Mouse (Mus musculus) kidney, adult 2 months (tissue): ENCODE results near the gene Wdr64.

Experiments
- CTCF ChIP-seq: fragments of 200-500 bp; conservative IDR thresholded peaks from 2 replicates; pipeline ENCODE4 v1.5.1; 2011; ENCODE audit warnings: low read depth, mild to moderate bottlenecking, control low read depth, low read length, moderate library complexity, mixed read lengths; ENCODE audit not compliant: insufficient read depth, insufficient read length
- POLR2A ChIP-seq: fragments of 200-500 bp; IDR thresholded peaks from one replicate; pipeline ENCODE4 v1.6.1; 2011; ENCODE audit warnings: low read depth, low read length, control low read depth

DNA sequence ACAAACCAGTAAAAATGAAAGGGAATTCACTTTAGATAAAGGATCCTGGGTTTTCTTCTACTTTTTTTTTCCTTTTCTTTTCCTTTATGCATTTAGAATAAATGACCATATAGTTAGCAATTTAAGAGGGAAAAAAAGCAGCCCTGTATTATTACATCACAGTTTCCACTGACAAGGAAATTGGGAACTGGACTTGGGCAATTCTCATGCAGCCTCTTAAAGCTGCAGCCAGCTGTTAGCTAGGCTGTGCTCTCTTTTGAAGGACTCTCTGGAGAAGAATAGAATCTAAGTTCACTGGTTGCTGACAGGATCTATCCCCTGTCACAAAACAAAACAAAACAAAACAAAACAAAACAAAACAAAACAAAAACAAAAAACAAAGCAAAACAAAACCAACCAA is 9.6 kb downstream of the Wdr64 start:
- TF ChIP-seq CTCF = no peak
- no peak for TF ChIP-seq POLR2A
